Mouse (Mus musculus): ENCODE results near the gene Klhdc7b. TPM values are rescaled to one million over a fixed set of nuclear protein-coding genes. Genes with fewer than 3 reads are reported as not detected.
A peak's percentile ranks its signal among the peaks of the same experiment; 100 is the strongest.

Klhdc7b gene
- total RNA-seq, 2 experiments from 2014 or later = not detected

DNA sequence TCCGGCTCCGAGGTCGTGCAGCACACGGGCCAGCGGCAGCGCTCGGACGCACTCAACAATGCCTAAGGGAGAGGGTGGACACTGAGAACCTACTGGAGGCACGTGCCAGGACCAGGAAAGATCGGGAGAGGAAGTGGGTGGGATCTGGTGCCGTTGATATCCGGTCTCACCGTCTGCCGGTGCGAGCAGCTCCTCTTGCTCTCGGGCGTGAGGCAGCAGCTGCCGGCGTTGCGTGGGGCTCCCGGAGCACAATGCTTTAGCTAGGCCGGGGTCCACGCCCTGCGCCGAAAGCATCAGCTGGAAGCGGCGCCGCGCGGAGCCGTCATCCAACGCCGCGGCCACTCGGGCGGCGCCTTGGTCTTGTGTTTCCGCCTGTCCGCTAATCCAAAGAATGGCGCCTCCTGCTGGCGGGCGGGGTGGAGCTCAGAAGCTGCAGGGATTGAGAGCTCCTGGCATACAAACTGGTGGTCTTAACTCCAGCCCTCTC lies 10.9 kb upstream of the Klhdc7b start, which contains the start of gene Sco2:
Sco2 (minus strand) TSS at position 85 of the 487 bp plus-strand sequence.
- DNase-seq = peak; percentile 92 to 95
- intact Hi-C loops (cut with DNase I) = loop anchor here (5.0 kb wide), 1 partner anchor 53 kb away; the partner anchor contains the start of genes C730034F03Rik, Chkb, Cpt1b and Gm44502

DNA sequence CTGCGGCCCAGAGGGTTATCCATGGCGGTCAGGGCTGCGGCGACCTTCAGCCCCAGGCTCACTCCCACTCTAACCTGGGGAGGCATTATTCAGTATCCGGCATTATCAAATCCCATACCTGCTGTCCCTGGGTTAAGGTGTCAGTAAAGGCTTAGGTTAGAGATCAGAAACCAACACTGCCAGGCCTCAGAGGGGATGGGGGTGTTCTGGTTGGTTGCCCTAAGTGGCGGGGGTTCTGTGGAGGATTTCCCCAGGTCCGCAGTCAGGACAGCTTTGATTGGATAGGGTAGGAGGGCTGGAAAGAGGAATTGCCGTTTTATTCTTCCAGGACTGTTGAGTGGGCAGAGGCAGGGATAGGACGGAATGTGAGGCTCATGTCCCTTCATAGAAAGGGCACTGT lies 10.4 kb upstream of the Klhdc7b start:
- intact Hi-C loops (cut with DNase I) = loop anchor here (5.0 kb wide), 1 partner anchor 53 kb away; the partner anchor contains the start of genes C730034F03Rik, Chkb, Cpt1b and Gm44502
- DNase-seq = no peak

DNA sequence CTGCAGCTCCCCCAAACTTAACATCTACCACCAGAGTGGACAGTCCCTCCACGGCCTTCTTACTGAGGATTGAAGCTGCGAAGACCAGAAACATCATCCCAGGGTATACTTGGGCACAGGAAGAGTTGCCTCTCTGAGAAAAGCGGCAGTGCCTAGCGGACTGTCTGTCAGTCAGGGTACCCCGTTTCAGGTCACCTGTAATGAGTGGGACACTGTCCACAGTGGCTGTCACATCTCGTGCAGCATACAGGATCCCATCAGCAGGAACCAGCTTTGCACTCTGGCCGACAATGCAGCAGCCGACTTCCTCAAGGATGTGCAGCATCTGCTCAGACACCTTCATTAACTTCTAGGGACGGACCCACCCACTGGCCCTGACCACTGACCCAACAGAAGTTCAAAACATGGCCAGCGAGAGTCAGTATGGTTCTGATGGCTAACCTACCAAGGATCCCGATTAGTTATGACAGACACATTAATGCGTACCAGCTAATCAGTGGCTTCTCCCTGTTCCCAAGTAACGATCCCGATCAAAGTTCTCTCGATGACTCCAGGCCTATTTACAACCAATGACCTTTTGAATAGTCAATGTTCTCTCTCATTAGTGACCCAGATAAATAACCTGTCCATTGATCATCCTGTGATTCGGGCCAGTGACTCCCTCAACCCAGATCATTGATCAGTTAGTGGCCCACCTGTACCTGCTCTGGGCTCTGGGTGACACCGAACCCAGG lies 9.7 kb upstream of the Klhdc7b start:
- no peak for DNase-seq
- intact Hi-C loops (cut with DNase I) = loop anchor here (5.0 kb wide), 1 partner anchor 52 kb away; the partner anchor contains the start of genes C730034F03Rik, Chkb, Cpt1b and Gm44502

DNA sequence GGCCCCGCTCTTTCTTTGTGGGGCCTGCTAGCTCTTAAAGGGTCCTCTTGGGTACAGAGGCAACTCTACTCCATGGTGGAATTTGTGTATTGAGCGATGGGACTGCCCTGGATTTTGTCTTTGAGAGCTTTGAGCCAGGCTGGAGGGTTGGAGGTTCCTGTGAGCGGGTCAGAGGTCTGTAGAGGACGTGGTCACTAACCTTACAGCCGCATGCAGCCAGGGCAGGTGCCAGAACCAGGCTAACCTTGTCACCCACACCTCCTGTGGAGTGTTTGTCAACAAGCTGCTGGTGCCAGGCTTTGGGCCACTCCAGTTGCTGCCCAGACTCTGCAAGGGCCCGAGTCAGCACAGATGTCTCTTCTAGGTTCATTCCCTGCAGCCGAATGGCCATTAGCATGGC lies 8.7 kb upstream of the Klhdc7b start:
- intact Hi-C loops (cut with DNase I) = no loop called here
- DNase-seq = no peak

DNA sequence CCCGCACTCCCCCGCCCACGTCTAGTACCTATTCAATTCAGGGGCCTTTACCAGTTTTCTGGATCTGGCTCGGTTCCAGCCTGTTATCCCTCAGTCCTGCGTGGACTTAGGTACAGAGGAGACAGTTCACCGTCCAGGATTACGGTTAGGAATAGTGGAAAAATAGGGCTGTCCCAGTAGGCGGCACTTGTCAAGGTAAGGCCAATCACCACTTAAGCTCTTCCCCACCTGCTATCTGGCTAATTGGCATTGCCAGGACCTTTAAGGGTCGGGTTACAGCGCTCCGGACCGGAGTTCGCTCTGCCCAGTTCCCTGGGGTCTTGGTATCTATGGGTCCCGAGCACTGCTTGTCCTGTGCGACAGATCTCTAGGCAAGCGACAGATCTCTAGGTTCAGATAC lies 7.8 kb upstream of the Klhdc7b start, which contains the start of gene Tymp:
Tymp (minus strand) TSS at position 83 of the 400 bp plus-strand sequence.
- no peak for DNase-seq
- intact Hi-C loops (cut with DNase I) = no loop called here

DNA sequence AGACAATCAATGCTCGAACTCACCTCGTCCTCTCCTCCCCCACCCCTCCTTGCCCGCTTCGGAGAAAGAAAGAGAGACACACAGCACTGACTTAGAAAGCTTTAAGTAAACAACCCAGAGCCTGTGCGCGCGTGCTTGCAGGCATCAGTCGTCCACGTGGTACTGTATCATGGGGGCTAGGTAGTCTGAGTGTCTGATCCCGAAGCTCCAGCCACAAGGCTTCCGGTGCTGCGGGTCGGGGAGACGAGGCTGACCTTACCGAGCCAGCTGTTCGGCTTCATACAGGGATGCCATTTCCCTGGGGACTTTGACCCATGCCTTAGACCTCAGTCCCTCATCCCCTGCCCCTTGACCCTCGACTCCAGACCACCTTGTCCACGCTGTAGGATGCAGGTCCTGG lies 7.4 kb upstream of the Klhdc7b start:
- intact Hi-C loops (cut with DNase I) = no loop called here
- DNase-seq = no peak

DNA sequence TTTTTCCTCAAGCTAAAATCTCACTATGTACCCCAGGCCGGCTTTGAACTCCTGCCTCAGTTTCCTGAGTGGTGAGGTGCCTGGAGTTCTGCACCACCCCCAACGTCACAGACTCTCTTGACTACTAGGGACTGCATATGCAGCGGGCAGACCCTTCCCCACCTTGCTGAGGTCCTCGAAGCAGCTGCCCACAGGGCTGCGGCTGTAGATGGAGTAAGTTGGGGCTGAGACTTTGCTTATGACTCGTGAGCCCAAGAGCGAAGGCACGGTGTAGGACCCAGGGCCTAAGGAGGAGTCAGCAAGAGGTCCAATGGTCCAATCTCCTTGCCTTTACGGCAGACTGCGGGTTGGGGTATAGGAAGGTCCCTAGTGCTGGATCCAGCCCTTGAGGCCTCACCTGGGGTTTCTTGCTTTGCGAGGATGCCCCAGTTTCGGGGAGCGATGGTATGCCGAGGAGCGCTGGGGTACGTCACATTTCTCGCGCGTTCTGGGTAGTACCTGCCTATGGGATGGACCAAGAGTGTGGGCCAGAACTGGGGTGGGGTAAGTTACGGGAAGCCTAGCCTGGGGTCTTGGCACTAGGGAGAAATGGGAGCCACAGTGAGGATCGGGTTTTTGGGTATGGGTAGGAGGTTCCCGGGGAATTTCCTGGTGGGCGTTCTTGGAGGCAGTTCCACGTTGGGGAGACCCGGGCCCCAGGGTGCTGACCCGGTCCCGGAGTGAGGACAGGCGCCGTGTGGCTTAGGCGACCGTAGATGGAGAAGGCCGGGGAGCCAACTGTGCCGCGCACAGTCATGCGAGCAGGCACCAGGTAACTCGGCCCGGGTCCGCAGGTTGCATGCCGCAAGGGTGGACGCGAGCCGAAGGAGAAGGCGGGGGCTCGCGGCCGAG lies 6.5 kb upstream of the Klhdc7b start:
- intact Hi-C loops (cut with DNase I) = no loop called here
- DNase-seq = no peak

DNA sequence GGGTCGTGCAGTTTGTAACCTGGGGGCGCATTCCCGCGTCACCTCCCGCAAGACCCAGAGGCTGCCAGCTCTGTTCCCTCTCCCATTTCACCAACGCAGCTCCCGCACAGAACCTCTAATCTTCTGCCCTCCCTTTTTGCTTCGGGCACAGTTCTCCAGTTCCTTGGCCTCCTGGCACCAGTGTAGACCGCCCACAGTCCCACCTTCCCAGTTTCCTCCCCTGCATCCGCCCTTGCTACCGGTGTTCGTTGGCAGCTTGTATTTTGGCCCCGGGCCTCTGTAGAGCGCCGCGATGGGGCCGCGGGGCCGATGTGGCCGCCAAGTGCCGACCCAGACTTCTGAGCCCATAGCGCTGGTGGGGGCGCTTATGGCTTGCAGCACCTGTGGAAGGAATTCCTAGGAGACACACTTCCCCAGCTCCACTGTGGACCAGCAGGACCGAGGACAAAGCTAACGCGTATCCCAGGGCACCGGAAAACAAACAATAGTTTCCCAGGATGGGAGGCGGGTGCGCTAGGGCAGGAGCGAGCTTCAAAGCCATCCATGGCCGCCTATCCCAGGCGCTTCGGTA lies 5.8 kb upstream of the Klhdc7b start, which contains the start of gene Odf3b:
Odf3b (minus strand) TSS at position 452 of the 571 bp plus-strand sequence.
- DNase-seq = no peak

DNA sequence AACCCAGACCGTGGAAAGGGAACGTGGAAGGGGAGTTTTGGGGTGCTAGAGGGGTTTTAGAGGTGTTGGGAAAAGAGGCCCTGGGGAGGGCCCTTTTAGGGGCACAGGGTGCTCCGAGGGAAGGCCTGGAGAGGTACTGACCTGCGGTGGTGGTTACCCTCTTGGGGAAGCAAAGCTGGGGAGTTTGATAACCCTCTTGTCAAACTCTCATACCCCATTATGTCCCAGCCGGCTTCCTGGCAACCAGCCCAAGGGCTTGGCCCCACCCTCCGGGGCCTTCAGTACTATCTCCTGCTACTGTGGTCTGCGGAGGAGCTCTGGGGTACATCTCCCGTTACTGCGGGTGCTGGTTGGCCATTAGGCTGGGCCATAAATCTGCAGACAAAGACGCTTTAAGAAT lies 5.3 kb upstream of the Klhdc7b start:
- DNase-seq = no peak
- intact Hi-C loops (cut with DNase I) = no loop called here

More for the DNA sequence above, 5.8 kb upstream of the Klhdc7b start, which contains the start of gene Odf3b:
- intact Hi-C loops (cut with DNase I) = no loop called here

DNA sequence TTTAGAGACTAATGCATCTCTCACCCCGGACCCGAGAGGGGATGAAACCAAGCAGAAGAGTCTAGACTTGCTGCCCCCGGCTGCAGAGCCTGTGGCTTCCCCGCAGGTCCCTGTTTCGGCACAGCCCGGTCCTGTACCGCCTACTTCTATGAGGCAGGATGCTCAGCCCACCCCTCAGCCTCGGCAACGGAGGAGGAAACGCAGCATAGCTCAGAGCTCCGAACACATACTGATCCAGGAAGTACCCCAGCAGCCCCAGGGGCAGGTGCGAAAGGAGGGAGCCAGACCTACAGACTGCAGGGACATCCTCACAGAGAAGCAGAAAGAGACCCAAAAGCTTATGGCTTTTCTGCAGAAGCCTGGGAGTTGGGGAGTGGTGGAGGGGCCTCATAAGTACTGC lies 2.4 kb downstream of the Klhdc7b start:
- intact Hi-C loops (cut with DNase I) = no loop called here
- DNase-seq = no peak

DNA sequence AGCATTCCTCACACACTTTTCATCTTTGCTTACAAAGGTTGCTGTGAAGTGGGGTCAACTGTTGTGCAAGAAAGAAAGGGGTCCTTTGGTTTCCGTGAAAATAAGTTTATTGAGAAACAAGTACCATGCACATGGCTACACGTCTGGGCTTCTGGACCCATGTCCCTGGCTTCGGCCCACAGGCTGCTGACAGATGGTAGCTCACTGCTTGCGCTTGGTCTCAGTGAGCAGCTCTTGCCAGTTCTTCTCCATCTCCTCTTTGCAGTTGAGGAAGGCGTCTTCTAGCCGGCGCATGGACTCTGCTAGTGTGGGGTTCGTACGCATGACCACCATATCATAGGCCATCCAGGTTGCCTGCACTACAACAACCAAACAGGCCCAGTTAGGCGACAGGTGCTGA lies 5.4 kb downstream of the Klhdc7b start:
- no peak for DNase-seq
- intact Hi-C loops (cut with DNase I) = no loop called here

DNA sequence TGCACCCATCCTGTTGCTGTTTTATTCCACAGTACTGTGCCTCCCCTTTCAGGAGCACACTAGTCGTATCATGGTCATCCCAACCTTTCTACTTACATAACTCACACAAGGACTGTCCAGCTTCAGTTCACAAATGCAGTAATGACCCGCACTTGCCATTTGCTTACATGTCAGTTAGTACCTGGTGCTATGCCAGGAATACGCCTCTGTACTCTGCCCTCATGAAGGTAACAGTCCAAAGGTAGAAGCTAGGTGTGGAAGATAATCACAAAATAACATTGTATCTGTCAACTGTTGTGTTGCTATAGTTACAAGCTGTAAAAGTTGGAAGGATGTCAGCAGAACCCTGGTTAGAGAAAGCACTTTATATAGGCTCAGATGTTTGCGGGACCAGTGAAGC lies 12.2 kb downstream of the Klhdc7b start:
- DNase-seq = no peak
- intact Hi-C loops (cut with DNase I) = no loop called here

DNA sequence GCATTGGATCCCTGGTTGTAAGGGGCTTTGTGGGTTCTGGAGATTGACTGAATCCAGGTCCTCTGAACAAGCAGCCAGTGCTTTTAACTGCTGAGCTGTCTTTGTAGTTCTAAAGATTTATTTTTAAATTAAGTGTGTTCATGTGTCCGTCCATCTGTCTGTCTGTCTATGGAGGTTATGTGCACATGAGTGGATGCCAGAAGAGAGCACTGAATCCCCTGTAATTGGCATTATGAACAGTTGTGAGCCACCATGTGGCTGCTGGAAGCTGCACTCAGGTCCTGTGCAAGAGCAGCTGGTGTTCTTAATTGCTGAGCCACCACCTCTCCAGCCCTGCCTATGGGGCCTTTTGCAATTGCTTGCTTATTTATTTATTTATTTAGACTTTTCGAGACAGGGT lies 13.4 kb downstream of the Klhdc7b start:
- intact Hi-C loops (cut with DNase I) = no loop called here
- no peak for DNase-seq

DNA sequence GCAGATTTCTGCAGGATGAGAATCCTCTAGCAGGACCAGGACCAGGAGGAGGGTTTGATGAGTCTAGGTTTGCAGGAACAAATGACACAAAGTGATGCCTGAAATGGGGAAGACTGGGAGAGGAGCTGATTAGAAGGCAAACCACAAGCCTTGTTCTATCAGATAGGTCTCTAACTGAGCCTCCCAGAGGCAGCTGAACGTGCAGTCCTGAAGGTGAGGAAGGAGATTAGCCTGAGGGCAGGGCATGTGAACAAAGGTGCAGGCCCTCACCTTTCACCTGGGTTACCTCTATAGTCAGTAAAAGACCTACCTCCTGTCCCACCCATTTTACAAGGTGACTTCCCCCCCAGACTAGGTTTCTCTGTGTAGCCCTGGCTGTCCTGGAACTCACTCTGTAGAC lies 15.0 kb downstream of the Klhdc7b start:
- no peak for DNase-seq
- intact Hi-C loops (cut with DNase I) = no loop called here

DNA sequence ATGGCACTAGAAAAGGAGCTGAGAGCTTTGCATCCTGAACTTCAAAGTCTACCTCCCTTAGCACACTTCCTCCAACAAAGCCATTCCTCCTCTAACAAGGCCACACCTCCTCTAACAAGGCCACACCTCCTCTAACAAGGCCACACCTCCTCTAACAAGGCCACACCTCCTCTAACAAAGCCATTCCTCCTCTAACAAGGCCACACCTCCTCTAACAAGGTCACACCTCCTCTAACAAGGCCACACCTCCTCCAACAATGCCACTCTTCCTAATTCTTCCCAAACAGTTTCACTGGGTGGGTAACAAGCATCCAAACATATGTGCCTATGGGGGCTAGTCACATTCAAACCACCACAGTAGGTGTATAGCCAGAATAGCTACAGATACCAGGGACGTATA lies 17.8 kb downstream of the Klhdc7b start:
- DNase-seq = no peak
- intact Hi-C loops (cut with DNase I) = no loop called here

DNA sequence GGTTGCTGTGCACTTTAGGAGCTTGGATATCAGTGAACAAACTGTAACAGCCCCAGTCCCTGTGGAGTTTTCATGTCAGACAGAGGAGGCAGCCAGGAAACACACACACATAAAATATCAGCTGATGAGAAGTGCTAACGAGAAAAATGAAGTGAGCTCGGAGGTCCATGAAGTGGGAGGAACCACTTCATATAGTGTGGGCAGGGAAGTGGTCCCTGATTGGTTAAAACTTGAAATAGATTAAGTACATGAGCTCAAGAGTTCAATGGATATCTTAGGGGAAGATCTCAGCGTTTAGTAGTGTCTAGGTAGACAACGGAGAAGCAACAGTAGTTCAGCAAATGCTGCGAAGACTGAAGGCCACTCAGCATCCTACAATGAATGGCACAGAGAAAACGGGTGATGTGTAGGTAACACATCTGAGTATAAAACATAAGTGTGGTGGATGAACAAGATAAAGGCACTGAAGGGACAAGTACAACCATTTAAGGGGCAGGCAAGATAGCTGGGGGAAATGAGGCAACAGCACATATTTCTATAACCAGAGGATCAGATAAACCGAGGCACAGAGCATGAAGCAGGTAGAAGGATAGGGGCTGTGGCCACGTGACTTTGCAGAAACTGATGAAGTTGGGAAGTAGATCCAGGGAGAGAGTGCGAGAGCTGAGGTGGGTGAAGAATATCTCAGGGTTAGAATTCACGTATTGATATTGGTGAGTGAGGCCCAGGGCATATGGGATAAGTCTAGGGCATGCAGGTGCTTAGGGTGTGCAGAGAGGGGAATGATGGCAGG lies 20.3 kb downstream of the Klhdc7b start:
- intact Hi-C loops (cut with DNase I) = no loop called here
- no peak for DNase-seq

DNA sequence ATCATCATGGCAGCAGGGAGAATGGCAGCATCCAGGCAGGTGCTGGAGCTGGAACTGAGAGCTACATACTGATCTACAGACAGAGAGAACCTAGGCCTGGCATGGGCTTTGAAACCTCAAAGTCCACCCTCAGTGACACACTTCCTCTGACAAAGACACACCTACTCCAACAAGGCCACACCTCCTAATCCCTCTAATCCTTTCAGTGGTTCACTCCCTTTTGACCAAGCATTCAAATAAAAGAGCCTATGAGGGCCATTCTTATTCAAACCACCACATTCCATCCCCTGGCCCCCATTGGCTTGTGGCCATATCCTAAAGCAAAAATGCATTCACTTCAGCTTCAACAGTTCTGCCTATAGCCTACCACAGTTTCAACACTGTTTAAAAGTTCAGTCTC lies 22.0 kb downstream of the Klhdc7b start:
- DNase-seq = no peak
- intact Hi-C loops (cut with DNase I) = no loop called here

DNA sequence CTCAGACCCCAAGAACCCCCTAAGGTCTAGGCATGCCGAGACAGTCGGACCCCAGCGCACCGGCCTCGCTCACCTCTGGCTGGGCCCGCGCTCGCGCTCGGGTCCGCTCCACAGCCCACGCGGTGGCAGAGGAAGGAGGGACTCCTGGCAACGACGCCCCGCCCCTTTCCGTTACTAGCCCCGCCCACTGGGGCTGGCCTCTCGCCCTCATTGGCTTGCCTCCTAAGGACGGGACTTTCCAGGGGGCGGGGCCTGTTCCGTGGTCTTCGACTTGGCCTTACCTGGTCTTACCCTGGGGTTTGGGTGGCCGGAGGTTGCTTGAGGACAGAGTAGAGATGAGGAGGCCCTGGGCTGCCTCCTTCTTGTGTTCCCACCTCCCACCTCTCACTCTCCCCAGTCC lies 25.4 kb downstream of the Klhdc7b start, which contains the start of gene Syce3:
Syce3 (minus strand) TSS at position 386 of the 400 bp plus-strand sequence.
- no peak for DNase-seq
- intact Hi-C loops (cut with DNase I) = no loop called here

DNA sequence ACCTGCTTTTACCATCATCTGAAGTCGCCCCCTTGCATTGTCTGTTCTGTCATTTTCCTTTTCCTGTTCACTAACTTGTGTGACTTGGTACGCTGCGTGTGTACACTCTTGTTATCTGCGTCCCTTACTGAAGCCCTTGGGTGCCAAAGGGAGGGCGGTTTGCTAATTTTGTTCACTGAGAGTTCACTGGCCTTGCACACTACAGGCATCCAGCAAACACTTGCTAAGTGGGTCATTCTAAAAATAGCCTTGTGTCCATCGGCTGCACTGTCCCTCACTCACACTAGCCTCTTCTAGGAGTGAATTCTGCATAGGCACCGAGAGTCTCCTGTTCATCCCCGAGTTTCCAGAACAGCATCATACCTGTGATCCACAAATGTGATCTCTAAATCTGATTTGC lies 30.6 kb downstream of the Klhdc7b start:
- intact Hi-C loops (cut with DNase I) = no loop called here

DNA sequence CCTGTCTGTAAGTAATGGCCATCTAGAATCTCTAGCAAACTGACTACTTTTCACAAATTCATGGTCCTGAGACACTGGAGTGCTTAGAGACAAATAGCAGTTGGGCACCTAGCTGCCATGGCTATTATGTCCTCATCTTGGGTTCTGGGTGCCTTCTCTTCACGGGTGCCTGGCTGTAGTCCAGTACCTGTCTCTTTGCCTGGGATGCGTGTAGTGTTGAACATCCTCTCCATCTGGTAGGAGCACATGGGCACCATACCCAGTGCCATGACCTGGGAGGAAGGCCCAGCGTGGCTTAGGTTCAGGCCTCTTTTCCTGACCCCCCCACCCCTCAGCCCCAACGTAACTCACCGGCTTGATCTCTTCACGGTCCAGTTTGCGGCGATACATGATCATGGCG lies 37.2 kb downstream of the Klhdc7b start:
- DNase-seq = no peak
- intact Hi-C loops (cut with DNase I) = no loop called here

More for the DNA sequence above, 30.6 kb downstream of the Klhdc7b start:
- DNase-seq = no peak

Data from gastrocnemius, postnatal 36 days (tissue).